Mouse (Mus musculus) limb, embryonic 13.5 days (tissue): ENCODE results near the gene Aipl1. TPM values are rescaled to one million over a fixed set of nuclear protein-coding genes. Genes with fewer than 3 reads are reported as not detected.
A peak's percentile ranks its signal among the peaks of the same experiment; 100 is the strongest.

ENCODE experiments used
- ATAC-seq: fragments of 200-750 bp; cut with Nextera tagmentation; 2 replicates; pipeline ENCODE4 v1.8.0; 2017; ENCODE audit warnings: low read depth, moderate number of reproducible peaks, moderate TSS enrichment; ENCODE audit not compliant: low FRiP score
- H3K27ac ChIP-seq: fragments of 300-500 bp; sonication (generic); 2 replicates; pipeline ENCODE4 v1.5.1; 2015; ENCODE audit warnings: inconsistent platforms, mild to moderate bottlenecking, moderate library complexity
- H3K27me3 ChIP-seq: fragments of 300-500 bp; sonication (generic); 2 replicates; pipeline ENCODE4 v1.6.1; 2015; ENCODE audit warnings: mild to moderate bottlenecking, inconsistent platforms
- H3K36me3 ChIP-seq: fragments of 300-500 bp; sonication (generic); 2 replicates; pipeline ENCODE4 v1.6.1; 2015; ENCODE audit warnings: inconsistent platforms, mild to moderate bottlenecking, moderate library complexity
- H3K4me1 ChIP-seq: fragments of 300-500 bp; sonication (generic); 2 replicates; pipeline ENCODE4 v1.6.1; 2015; ENCODE audit warnings: inconsistent platforms
- H3K4me2 ChIP-seq: fragments of 300-500 bp; sonication (generic); replicated peaks from 2 replicates; pipeline ENCODE4 v1.6.1; 2015; ENCODE audit warnings: inconsistent platforms, mild to moderate bottlenecking, moderate library complexity
- H3K4me3 ChIP-seq: fragments of 300-500 bp; sonication (generic); 2 replicates; pipeline ENCODE4 v1.5.1; 2015; ENCODE audit warnings: moderate library complexity, mild to moderate bottlenecking, inconsistent platforms
- H3K9ac ChIP-seq: fragments of 300-500 bp; sonication (generic); 2 replicates; pipeline ENCODE4 v1.6.1; 2015; ENCODE audit warnings: mild to moderate bottlenecking, inconsistent platforms
- H3K9me3 ChIP-seq: fragments of 300-500 bp; sonication (generic); 2 replicates; pipeline ENCODE4 v1.6.1; 2016; ENCODE audit warnings: inconsistent platforms
- WGBS: fragments of 180-500 bp; shearing (Covaris S2); methylation state at CpG from one replicate; pipeline ENCODE4 v1.1.7; 2015; 5-methylcytosine and 5-hydroxymethylcytosine counted together
- polyA plus RNA-seq: library from polyadenylated mRNA; unstranded; fragments of >200 nt; fragmentation: Nextera tagmentation; extraction: Ambion mirVana; gene quantifications from 2 replicates; pipeline ENCODE4 v1.2.1, GENCODE M21; 2015

The Aipl1 gene
- polyA plus RNA-seq, 1 experiment from 2014 or later = 0.33 TPM

DNA sequence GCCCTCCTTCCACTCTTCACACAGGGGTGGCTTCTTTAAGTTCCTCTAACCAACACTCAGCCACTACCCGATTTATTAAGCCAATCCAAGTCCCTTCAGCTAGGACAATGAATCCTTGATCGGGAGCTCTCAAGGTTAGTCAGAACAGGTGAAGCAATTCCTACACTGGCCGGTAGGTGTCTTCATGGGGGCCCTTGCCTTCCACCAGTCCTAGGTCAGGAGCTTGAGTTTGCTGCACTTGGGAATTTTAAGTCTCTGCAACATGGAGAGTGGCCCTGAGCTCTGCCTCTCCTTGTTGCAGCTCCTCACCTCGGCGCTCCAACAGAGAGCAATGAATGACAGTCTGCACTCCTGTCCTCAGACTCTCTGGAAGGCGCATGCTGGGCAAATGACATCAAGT lies 29.0 kb upstream of the Aipl1 start:
- ATAC-seq = no peak
- Histone ChIP-seq H3K4me1 (peaks cover 14% of the 10 kb centered on the region), H3K27me3 (no peaks in the 10 kb centered on the region), H3K9me3 (peaks cover 20% of the 10 kb centered on the region), H3K4me2 (no peak overlapping the region), H3K36me3 (no peaks in the 10 kb centered on the region), H3K9ac (no peak overlapping the region), H3K4me3 (no peak overlapping the region), H3K27ac (no peak overlapping the region)
- 39% methylated on average over 6 of the region's 6 CpGs for WGBS

DNA sequence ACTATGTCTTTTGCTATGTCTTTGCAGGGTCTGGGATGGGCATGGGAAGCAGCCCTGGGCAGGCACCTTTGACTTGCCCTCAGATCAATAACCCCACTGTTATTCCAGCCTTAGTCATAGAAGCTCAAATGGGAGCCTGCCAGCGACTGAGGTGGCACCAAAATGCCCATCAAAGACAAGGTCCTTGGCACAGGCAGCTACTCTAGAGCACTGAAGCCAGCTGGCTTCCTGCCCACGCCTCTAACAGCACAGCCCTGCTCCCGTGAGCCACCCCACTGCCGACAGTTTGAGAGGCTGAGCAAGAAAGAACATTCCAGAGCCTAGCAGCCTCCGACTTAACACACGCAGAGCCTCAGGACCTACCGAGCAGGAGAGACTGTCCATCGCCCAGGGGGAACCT lies 27.8 kb upstream of the Aipl1 start:
- Histone ChIP-seq H3K9me3 (peaks cover 20% of the 10 kb centered on the region), H3K36me3 (no peaks in the 10 kb centered on the region), H3K9ac (no peak overlapping the region), H3K27me3 (no peaks in the 10 kb centered on the region), H3K4me3 (no peak overlapping the region), H3K4me2 (no peak overlapping the region), H3K27ac (no peak overlapping the region), H3K4me1 (peaks cover 14% of the 10 kb centered on the region)
- WGBS = 87% methylated on average over 8 of the region's 8 CpGs
- ATAC-seq = no peak

DNA sequence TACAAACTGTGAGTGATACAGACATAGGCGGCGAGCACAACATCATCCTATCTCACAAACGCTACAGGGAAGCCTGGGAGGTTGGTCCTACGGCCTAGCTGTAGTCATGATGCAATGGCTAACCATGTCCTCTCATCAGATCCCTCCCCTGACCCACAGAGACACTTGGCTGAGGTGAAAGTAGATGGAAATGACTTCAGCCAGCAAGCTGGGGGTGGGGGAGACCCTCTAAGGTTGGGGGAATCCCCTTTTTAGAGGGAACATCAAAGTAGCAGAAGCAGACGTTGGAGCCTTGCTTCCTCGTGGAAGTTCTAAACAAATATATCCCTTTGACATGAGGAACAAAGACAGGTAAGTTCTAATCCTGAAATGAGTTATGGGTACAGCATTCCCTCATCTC lies 27.1 kb upstream of the Aipl1 start:
- no peak overlapping the region for H3K27ac ChIP-seq
- 84% methylated on average over 6 of the region's 6 CpGs for WGBS
- H3K9ac ChIP-seq = no peak overlapping the region
- peaks cover 14% of the 10 kb centered on the region for H3K4me1 ChIP-seq
- ATAC-seq = no peak
- H3K9me3 ChIP-seq = peaks cover 20% of the 10 kb centered on the region
- no peaks in the 10 kb centered on the region for H3K36me3 ChIP-seq
- H3K4me3 ChIP-seq = no peak overlapping the region
- no peak overlapping the region for H3K4me2 ChIP-seq
- H3K27me3 ChIP-seq = no peaks in the 10 kb centered on the region

DNA sequence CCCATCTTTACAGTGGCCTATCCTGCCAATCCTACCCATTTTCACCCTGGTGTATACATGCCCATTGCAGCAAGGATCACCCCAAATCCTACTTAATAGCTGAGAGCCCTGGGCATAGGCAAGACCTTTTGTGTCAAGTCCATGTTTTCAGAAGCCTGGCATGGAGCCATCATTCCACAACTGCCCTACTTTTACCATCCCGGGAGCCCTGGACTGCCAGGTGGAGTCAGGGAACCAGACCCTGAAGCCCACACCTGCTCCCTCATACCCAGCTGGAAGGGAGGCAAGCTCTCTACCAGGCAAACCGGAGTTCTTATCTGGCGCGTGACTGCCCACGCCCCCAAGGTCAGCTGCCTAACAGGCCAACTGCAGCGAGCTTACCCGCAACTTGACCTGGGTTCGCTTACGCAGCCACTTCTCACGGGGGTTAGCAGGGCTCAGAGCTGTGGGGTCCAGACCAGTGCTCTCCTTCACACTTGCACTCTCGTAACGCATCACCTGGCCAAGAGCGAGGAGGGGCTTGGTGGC lies 23.8 kb upstream of the Aipl1 start:
- H3K9ac ChIP-seq = no peak overlapping the region
- no peaks in the 10 kb centered on the region for H3K27me3 ChIP-seq
- H3K9me3 ChIP-seq = peaks cover 20% of the 10 kb centered on the region
- no peaks in the 10 kb centered on the region for H3K36me3 ChIP-seq
- H3K4me3 ChIP-seq = no peak overlapping the region
- WGBS = 80% methylated on average over 13 of the region's 13 CpGs
- ATAC-seq = no peak
- H3K4me2 ChIP-seq = no peak overlapping the region
- no peak overlapping the region for H3K27ac ChIP-seq
- no peaks in the 10 kb centered on the region; the same call in 1 of the 2 replicates for H3K4me1 ChIP-seq

DNA sequence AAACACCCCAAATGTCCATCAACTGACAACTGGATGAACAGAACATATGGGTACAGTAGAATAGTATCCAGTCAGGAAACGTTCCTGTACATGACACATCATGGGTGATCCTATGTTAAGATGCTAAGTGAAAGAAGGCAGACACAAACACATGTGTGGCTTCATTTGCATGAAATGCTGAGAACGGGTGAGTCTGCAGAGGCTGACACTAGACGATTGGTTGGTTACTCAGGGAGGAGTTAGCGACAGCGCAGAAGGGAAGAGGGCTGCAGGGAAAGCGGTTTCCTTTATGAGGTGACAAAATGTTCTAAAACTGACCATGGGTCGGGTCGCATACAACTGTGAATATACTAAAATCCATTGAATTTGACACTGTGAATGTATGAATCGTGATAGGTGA lies 23.1 kb upstream of the Aipl1 start:
- peaks cover 17% of the 10 kb centered on the region for H3K9me3 ChIP-seq
- H3K4me2 ChIP-seq = no peak overlapping the region
- no peak overlapping the region for H3K4me3 ChIP-seq
- ATAC-seq = no peak
- H3K27ac ChIP-seq = no peak overlapping the region
- H3K27me3 ChIP-seq = no peaks in the 10 kb centered on the region
- H3K4me1 ChIP-seq = peaks cover 7% of the 10 kb centered on the region
- no peaks in the 10 kb centered on the region for H3K36me3 ChIP-seq
- WGBS = 66% methylated on average over 9 of the region's 9 CpGs
- H3K9ac ChIP-seq = no peak overlapping the region

DNA sequence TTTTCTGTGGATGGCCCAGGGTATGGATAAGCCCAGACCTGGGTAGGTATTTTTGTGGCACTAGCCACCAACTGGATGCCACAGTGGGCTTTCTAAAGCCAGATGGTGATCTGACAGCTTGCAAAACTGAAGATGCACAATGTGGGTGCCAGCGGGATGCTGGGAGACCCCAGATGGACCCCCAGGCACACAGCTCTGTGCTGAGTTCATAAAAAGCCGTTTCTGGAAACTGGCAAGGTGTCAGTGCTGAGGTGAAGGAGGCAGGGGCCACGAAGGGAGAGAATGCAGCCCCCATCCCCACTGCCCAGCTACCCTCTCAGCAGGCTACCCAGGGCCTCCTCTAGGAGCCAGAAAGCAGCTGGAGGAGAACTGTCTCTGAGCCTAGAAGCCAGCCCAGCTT lies 19.9 kb upstream of the Aipl1 start:
- H3K9me3 ChIP-seq = no peaks in the 10 kb centered on the region
- H3K9ac ChIP-seq = no peak overlapping the region
- H3K4me1 ChIP-seq = peaks cover 8% of the 10 kb centered on the region
- no peak for ATAC-seq
- H3K27me3 ChIP-seq = peaks cover 2% of the 10 kb centered on the region
- H3K27ac ChIP-seq = no peak overlapping the region
- WGBS = 64% methylated on average over 3 of the region's 3 CpGs
- H3K4me3 ChIP-seq = no peak overlapping the region
- H3K4me2 ChIP-seq = no peak overlapping the region
- H3K36me3 ChIP-seq = no peaks in the 10 kb centered on the region

DNA sequence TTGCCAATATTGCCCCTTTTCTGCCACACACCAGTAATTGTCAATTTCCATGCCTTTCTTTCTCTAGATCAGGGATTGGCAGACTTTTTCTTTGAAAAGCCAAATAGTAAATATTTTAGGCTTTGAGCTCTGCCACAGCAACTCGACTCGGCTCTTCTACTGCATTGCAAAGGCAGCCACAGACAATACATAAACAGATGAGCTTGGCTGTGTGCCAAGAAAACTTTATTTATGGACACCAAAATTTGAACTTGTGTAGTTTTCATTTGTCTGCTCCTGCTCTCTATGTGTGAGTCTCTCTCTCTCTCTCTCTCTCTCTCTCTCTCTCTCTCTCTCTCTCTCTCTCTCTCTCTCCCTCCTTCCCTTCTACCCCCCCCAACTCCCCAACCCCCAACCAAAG lies 17.9 kb upstream of the Aipl1 start:
- no peak for ATAC-seq
- H3K27ac ChIP-seq = no peak overlapping the region
- 44% methylated on average over 2 of the region's 2 CpGs for WGBS

DNA sequence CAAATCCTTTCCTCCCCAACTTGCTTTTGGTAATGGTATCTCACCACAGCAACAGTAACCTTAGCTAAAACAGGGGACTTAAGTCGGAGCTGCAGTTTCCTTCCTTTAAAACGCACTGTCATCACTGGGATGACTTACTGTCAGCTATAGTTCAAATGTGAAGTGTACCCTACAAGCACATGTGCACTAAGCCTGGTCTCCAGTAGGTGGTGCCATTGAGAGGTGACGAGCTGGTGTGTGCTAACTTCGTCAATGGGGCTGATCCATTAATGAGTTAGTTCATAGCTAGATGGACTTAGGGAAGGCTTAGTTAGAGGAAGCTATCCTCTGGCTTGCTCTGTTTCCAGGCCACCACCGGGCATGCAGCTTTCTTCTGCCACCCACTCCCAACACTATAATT lies 15.3 kb upstream of the Aipl1 start:
- Histone ChIP-seq H3K9me3 (no peaks in the 10 kb centered on the region), H3K4me2 (no peak overlapping the region), H3K27ac (no peak overlapping the region), H3K4me1 (peaks cover 26% of the 10 kb centered on the region), H3K4me3 (no peak overlapping the region), H3K9ac (no peak overlapping the region), H3K27me3 (peaks cover 30% of the 10 kb centered on the region), H3K36me3 (no peaks in the 10 kb centered on the region)
- ATAC-seq = no peak
- 23% methylated on average over 5 of the region's 5 CpGs for WGBS

More for the DNA sequence above, 17.9 kb upstream of the Aipl1 start:
- H3K4me3 ChIP-seq = no peak overlapping the region
- no peak overlapping the region for H3K4me2 ChIP-seq
- H3K9ac ChIP-seq = no peak overlapping the region
- no peaks in the 10 kb centered on the region for H3K9me3 ChIP-seq
- peaks cover 20% of the 10 kb centered on the region for H3K27me3 ChIP-seq
- peaks cover 23% of the 10 kb centered on the region for H3K4me1 ChIP-seq
- H3K36me3 ChIP-seq = no peaks in the 10 kb centered on the region

DNA sequence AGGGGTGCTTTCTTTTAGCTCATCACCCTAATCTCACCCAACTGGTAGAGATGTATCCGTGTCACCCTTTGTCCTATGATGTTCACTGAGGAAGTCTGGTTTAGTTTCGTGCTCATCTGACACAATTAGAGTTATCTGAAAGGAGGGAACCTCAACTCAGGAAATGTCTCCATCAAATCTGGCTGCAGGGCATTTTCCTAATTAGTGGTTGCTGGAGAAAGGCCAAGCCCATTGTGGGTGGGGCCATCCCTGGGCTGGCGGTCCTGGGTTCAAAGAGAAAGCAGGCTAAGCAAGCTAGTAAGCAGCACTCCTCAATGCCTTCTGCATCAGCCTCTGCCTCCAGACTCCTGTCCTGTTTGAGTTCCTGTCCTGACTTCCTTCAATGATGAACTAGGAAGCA lies 14.9 kb upstream of the Aipl1 start:
- Histone ChIP-seq H3K4me1 (peaks cover 26% of the 10 kb centered on the region), H3K36me3 (peaks cover under 1% of the 10 kb centered on the region; the same call in 1 of the 2 replicates), H3K27me3 (peaks cover 30% of the 10 kb centered on the region), H3K9me3 (no peaks in the 10 kb centered on the region), H3K27ac (no peak overlapping the region), H3K9ac (no peak overlapping the region), H3K4me2 (no peak overlapping the region), H3K4me3 (no peak overlapping the region)
- no peak for ATAC-seq
- 44% methylated on average over 3 of the region's 3 CpGs for WGBS

DNA sequence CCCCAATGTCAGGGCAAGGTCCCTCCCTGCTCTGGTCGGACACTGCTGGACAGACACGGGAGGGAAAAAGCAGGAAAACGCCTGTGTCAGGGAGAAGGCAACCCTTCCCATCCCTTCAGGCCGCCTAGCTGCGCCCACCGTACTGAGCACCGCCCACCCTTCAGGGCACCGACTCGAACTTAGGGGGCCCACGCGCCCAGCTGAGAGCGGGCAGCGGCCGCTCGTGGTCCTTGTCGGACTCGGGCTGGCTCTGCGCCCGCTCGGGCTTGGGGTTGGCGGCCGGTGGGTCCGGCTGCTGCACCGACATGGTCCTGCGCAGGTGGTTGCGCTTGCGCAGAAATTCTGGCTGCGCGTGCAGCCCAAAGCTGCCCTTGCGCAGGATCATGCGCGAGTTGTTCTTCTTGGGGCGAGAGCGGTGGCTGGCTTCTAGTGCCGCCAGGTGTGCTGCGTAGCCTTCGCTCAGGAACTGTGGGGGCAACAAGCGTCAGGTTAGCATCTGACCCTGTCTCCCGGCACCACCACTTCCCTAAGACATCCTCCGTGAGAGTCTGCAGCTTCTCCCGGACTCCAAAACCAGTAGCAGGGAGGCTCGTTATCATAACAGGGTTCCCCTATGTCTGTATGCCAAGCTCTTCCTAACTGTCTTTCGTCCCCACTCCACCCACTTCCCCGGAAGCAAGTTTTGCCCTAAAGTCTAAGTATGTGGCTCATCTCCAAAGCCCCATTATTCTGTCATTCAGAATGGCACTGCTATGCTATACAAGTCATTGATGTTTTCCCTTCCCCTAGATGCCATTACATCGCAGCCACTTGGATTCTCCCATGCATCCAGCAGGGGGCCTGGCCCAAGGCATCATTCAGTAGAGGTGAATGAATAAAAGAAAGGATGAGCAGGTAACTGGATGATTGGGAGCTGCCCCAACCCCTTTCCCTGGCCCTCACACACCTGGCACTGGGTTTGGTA lies 13.9 kb upstream of the Aipl1 start:
- H3K27ac ChIP-seq = no peak overlapping the region
- no peaks in the 10 kb centered on the region for H3K9me3 ChIP-seq
- H3K27me3 ChIP-seq = peaks cover 30% of the 10 kb centered on the region
- peak overlapping the region; percentile 59 for H3K4me3 ChIP-seq
- H3K4me2 ChIP-seq = peak overlapping the region; percentile 92
- H3K4me1 ChIP-seq = peaks cover 26% of the 10 kb centered on the region
- 3% methylated on average over 45 of the region's 45 CpGs for WGBS
- ATAC-seq = no peak; the same call in 1 of the 2 replicates
- peaks cover 11% of the 10 kb centered on the region for H3K36me3 ChIP-seq
- peak overlapping the region; percentile 70 for H3K9ac ChIP-seq

DNA sequence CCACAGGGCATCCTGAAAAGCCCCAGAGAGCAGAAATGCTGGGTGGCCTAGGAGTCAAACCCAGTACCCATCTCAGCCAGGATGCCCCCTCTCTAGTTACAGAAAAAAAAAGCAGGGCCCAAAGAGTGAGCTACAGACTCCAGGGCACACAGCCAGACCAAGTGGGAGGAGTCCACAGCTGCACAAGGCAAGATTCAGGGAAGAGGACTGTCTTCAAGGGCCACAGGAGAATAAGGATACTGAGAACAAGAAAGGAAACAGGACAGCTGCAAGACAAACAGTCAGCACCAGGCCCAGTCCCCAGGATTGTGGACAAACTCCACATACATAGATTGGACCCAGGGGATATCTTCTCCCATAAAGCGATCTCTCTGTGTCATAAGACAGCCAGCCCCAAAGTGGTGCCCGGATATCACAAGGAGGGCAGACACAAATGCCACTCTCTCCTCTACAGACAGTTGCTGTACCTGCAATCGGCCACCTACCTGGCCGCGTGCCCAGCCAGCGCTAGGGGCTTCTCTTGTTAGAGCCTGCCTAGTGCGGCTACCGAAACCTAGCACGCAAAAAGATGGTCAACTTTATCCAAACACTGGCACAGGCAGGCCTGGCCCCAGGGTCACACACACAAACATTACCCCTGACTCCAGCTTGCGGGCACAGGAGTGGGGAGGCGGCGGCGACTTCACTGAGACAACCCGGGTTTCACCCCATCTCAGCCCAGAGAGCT lies 13.0 kb upstream of the Aipl1 start:
- no peak; the same call in 1 of the 2 replicates for ATAC-seq
- Histone ChIP-seq H3K27ac (no peak overlapping the region), H3K4me1 (peaks cover 19% of the 10 kb centered on the region), H3K9ac (peak overlapping the region; percentile 70), H3K4me3 (peak overlapping the region; percentile 59), H3K27me3 (peaks cover 30% of the 10 kb centered on the region), H3K9me3 (no peaks in the 10 kb centered on the region), H3K4me2 (peak overlapping the region; percentile 92), H3K36me3 (peaks cover 18% of the 10 kb centered on the region)
- 25% methylated on average over 14 of the region's 14 CpGs for WGBS

DNA sequence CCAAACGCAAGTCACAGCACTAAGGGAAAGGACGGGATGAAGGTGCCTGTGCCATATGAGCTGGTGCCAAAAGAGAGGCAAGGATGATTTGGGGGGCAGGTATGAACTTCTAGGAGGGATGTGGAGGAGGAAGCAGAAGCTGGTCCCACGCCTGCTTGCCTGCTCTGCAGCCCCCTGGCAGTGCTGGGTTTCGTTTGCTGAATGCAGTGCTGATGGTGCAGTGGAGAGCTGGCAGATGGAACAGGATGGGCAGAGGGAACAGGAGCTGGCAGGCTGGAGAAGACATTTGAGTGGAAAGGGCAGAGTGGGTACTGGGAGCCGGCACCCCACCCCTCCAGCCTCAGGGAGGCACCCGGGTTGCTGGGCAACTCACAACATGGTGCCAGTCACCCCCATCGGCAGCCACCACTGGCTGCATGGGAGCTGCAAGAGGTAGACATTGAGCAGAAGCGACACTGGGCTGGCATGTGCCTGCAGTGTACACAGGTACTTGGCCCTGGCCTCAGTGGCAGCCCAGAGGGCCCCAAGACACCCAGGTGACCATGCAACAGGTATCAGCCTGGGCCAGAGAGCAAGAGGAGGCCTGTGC lies 12.0 kb upstream of the Aipl1 start:
- Histone ChIP-seq H3K9ac (no peak overlapping the region), H3K36me3 (peaks cover 28% of the 10 kb centered on the region), H3K27ac (no peak overlapping the region), H3K4me2 (no peak overlapping the region), H3K27me3 (peaks cover 30% of the 10 kb centered on the region), H3K4me1 (peaks cover 24% of the 10 kb centered on the region), H3K9me3 (no peaks in the 10 kb centered on the region), H3K4me3 (no peak overlapping the region)
- no peak for ATAC-seq
- 76% methylated on average over 8 of the region's 8 CpGs for WGBS
